Mouse (Mus musculus): Measurements from ENCODE around the gene Ly75. TPM values are rescaled to one million over a fixed set of nuclear protein-coding genes. Genes with fewer than 3 reads are reported as not detected.

The Ly75 gene
- total and polyA plus RNA-seq, 3 experiments, result 0.37 to 0.68 (median 0.57) TPM

GRCm38 (mm10) chr2:60411181-60411580 lies 28.1 kb upstream of the Ly75 start:
- WGBS, result 83% methylated on average over 7 of the region's 7 CpGs
- no peaks in the 10 kb centered on the region for H3K36me3 ChIP-seq (ENCODE audit: control insufficient read depth, insufficient read depth, low read length)
- TF ChIP-seq CTCF (IDR thresholded peaks at IDR 0.05), result no peak
- TF ChIP-seq EP300 (IDR thresholded peaks at IDR 0.05; ENCODE audit: insufficient read depth, low read depth, low read length), result no peak
- TF ChIP-seq POLR2A (IDR thresholded peaks at IDR 0.05; ENCODE audit: insufficient read depth, low read depth, low read length), result no peak

GRCm38 (mm10) chr2:60409989-60410763 lies 27.1 kb upstream of the Ly75 start:
- intact Hi-C loops (cut with DNase I), result no loop called here
- WGBS, result 68% methylated on average over 11 of the region's 11 CpGs

More at GRCm38 (mm10) chr2:60411181-60411580, 28.1 kb upstream of the Ly75 start:
- Histone ChIP-seq H3K27me3 (ENCODE audit: control insufficient read depth, insufficient read depth, low read length) (no peaks in the 10 kb centered on the region; the same call in 1 of the 2 replicates), H3K9ac (ENCODE audit: low read depth, low read length) (no peak overlapping the region), H3K4me1 (ENCODE audit: control insufficient read depth, insufficient read depth, low read length) (no peaks in the 10 kb centered on the region), H3K4me3 (no peak overlapping the region), H3K79me2 (replicated peaks; ENCODE audit: control insufficient read depth, insufficient read depth, low read length) (no peaks in the 10 kb centered on the region), H3K27ac (no peak overlapping the region)
- no peak for DNase-seq
- intact Hi-C loops (cut with DNase I), result no loop called here

GRCm38 (mm10) chr2:60409194-60409593 lies 26.1 kb upstream of the Ly75 start:
- Histone ChIP-seq H3K27ac (no peak overlapping the region), H3K79me2 (replicated peaks; ENCODE audit: control insufficient read depth, insufficient read depth, low read length) (no peaks in the 10 kb centered on the region), H3K4me1 (ENCODE audit: control insufficient read depth, insufficient read depth, low read length) (no peaks in the 10 kb centered on the region), H3K36me3 (ENCODE audit: control insufficient read depth, insufficient read depth, low read length) (no peaks in the 10 kb centered on the region), H3K4me3 (no peak overlapping the region), H3K27me3 (ENCODE audit: control insufficient read depth, insufficient read depth, low read length) (no peaks in the 10 kb centered on the region; the same call in 1 of the 2 replicates), H3K9ac (ENCODE audit: low read depth, low read length) (no peak overlapping the region)
- WGBS, result 71% methylated on average over 6 of the region's 6 CpGs
- intact Hi-C loops (cut with DNase I), result no loop called here
- TF ChIP-seq CTCF (IDR thresholded peaks at IDR 0.05), result no peak
- no peak for DNase-seq

More at GRCm38 (mm10) chr2:60409989-60410763, 27.1 kb upstream of the Ly75 start:
- no peak overlapping the region for H3K4me3 ChIP-seq
- DNase-seq, result no peak
- no peak overlapping the region for H3K9ac ChIP-seq (ENCODE audit: low read depth, low read length)
- no peaks in the 10 kb centered on the region for H3K4me1 ChIP-seq (ENCODE audit: control insufficient read depth, insufficient read depth, low read length)
- H3K79me2 ChIP-seq (replicated peaks; ENCODE audit: control insufficient read depth, insufficient read depth, low read length), result no peaks in the 10 kb centered on the region
- H3K36me3 ChIP-seq (ENCODE audit: control insufficient read depth, insufficient read depth, low read length), result no peaks in the 10 kb centered on the region
- no peak overlapping the region for H3K27ac ChIP-seq
- no peak for TF ChIP-seq EP300 (IDR thresholded peaks at IDR 0.05; ENCODE audit: insufficient read depth, low read depth, low read length)
- TF ChIP-seq CTCF (IDR thresholded peaks at IDR 0.05), result no peak
- no peak for TF ChIP-seq POLR2A (IDR thresholded peaks at IDR 0.05; ENCODE audit: insufficient read depth, low read depth, low read length)
- H3K27me3 ChIP-seq (ENCODE audit: control insufficient read depth, insufficient read depth, low read length), result no peaks in the 10 kb centered on the region; the same call in 1 of the 2 replicates

GRCm38 (mm10) chr2:60407387-60407786 lies 24.3 kb upstream of the Ly75 start:
- 73% methylated on average over 2 of the region's 2 CpGs for WGBS

GRCm38 (mm10) chr2:60405431-60405830 lies 22.3 kb upstream of the Ly75 start:
- Histone ChIP-seq H3K4me1 (ENCODE audit: control insufficient read depth, insufficient read depth, low read length) (no peaks in the 10 kb centered on the region), H3K4me3 (no peak overlapping the region), H3K79me2 (replicated peaks; ENCODE audit: control insufficient read depth, insufficient read depth, low read length) (no peaks in the 10 kb centered on the region), H3K27me3 (ENCODE audit: control insufficient read depth, insufficient read depth, low read length) (no peaks in the 10 kb centered on the region; the same call in 1 of the 2 replicates), H3K27ac (no peak overlapping the region), H3K36me3 (ENCODE audit: control insufficient read depth, insufficient read depth, low read length) (no peaks in the 10 kb centered on the region), H3K9ac (ENCODE audit: low read depth, low read length) (no peak overlapping the region)
- intact Hi-C loops (cut with DNase I), result no loop called here
- no peak for DNase-seq
- 78% methylated on average over 5 of the region's 5 CpGs for WGBS
- TF ChIP-seq EP300 (IDR thresholded peaks at IDR 0.05; ENCODE audit: insufficient read depth, low read depth, low read length) (no peak), POLR2A (IDR thresholded peaks at IDR 0.05; ENCODE audit: insufficient read depth, low read depth, low read length) (no peak), CTCF (IDR thresholded peaks at IDR 0.05) (no peak)

More at GRCm38 (mm10) chr2:60407387-60407786, 24.3 kb upstream of the Ly75 start:
- no peaks in the 10 kb centered on the region for H3K79me2 ChIP-seq (replicated peaks; ENCODE audit: control insufficient read depth, insufficient read depth, low read length)
- H3K27me3 ChIP-seq (ENCODE audit: control insufficient read depth, insufficient read depth, low read length), result no peaks in the 10 kb centered on the region; the same call in 1 of the 2 replicates
- DNase-seq, result no peak
- no peak overlapping the region for H3K4me3 ChIP-seq
- no peaks in the 10 kb centered on the region for H3K4me1 ChIP-seq (ENCODE audit: control insufficient read depth, insufficient read depth, low read length)
- H3K27ac ChIP-seq, result no peak overlapping the region
- TF ChIP-seq EP300 (IDR thresholded peaks at IDR 0.05; ENCODE audit: insufficient read depth, low read depth, low read length), result no peak
- no peak for TF ChIP-seq POLR2A (IDR thresholded peaks at IDR 0.05; ENCODE audit: insufficient read depth, low read depth, low read length)
- no peak for TF ChIP-seq CTCF (IDR thresholded peaks at IDR 0.05)
- H3K36me3 ChIP-seq (ENCODE audit: control insufficient read depth, insufficient read depth, low read length), result no peaks in the 10 kb centered on the region
- intact Hi-C loops (cut with DNase I), result no loop called here
- H3K9ac ChIP-seq (ENCODE audit: low read depth, low read length), result no peak overlapping the region

- Histone ChIP-seq H3K79me2 (replicated peaks; ENCODE audit: control insufficient read depth, insufficient read depth, low read length) (no peaks in the 10 kb centered on the region), H3K36me3 (ENCODE audit: control insufficient read depth, insufficient read depth, low read length) (no peaks in the 10 kb centered on the region), H3K4me1 (ENCODE audit: control insufficient read depth, insufficient read depth, low read length) (no peaks in the 10 kb centered on the region), H3K27ac (no peak overlapping the region), H3K27me3 (ENCODE audit: control insufficient read depth, insufficient read depth, low read length) (no peaks in the 10 kb centered on the region; the same call in 1 of the 2 replicates), H3K4me3 (no peak overlapping the region), H3K9ac (ENCODE audit: low read depth, low read length) (no peak overlapping the region)
- 87% methylated on average over 7 of the region's 7 CpGs for WGBS
- DNase-seq, result no peak
- TF ChIP-seq POLR2A (IDR thresholded peaks at IDR 0.05; ENCODE audit: insufficient read depth, low read depth, low read length), result no peak
- no peak for TF ChIP-seq EP300 (IDR thresholded peaks at IDR 0.05; ENCODE audit: insufficient read depth, low read depth, low read length)
- TF ChIP-seq CTCF (IDR thresholded peaks at IDR 0.05), result no peak
- intact Hi-C loops (cut with DNase I), result no loop called here
Observed at GRCm38 (mm10) chr2:60404763-60405162, 21.7 kb upstream of the Ly75 start.

Data from heart, adult 2 months (tissue).